Mouse (Mus musculus) bone marrow macrophage, adult 2 months (primary cell): ENCODE results near the gene Slc7a4.

Source experiments
- CTCF ChIP-seq: IDR thresholded peaks from 2 replicates; pipeline ENCODE4 v1.5.1; 2012; ENCODE audit warnings: low read depth, mild to moderate bottlenecking, low read length, moderate library complexity
- POLR2A ChIP-seq: IDR thresholded peaks from 2 replicates; pipeline ENCODE4 v1.6.1; 2012; ENCODE audit warnings: mild to moderate bottlenecking, low read depth, low read length, borderline replicate concordance

- TF ChIP-seq POLR2A (no peak), CTCF (no peak)
Measured at GRCm38 (mm10) chr16:17556180-17556579, 26.8 kb downstream of the Slc7a4 start.
